Comparison of ENCODE assay signal across 26 mouse cellular contexts in genomic region chr6:18795847-18796246, GRCm38 (mm10). TPM values are rescaled to one million over a fixed set of nuclear protein-coding genes. Genes with fewer than 3 reads are reported as not detected.
DNase-seq lines count a peak whose midpoint lies in the region; ATAC-seq and TF ChIP-seq lines count a peak whose summit lies in the region.
"Had no signal": no experiment of that assay in that cellular context is flagged by ENCODE, and none has a peak within 500 bp of the region (broad histone marks: within the 10 kb centered on the region; RNA-seq: fewer than 3 reads in every experiment).

No protein-coding gene starts in this region.

- no peaks in the 10 kb centered on the region for H3K27me3 ChIP-seq in forebrain, embryonic 11.5 days (ENCODE audit: control insufficient read depth, insufficient read depth, low read length)
- H3K27me3 ChIP-seq in forebrain, embryonic 10.5 days (ENCODE audit: poor library complexity, severe bottlenecking): no peaks in the 10 kb centered on the region
- H3K27me3 ChIP-seq in neural tube, embryonic 12.5 days (replicated peaks): no peaks in the 10 kb centered on the region
- H3K27me3 ChIP-seq in neural tube, embryonic 15.5 days (replicated peaks): no peaks in the 10 kb centered on the region
- no peaks in the 10 kb centered on the region for H3K27me3 ChIP-seq in hindbrain, embryonic 13.5 days
- no peaks in the 10 kb centered on the region for H3K27me3 ChIP-seq in midbrain, embryonic 16.5 days (ENCODE audit: control insufficient read depth, insufficient read depth, low read depth, low read length)
- no peaks in the 10 kb centered on the region for H3K27me3 ChIP-seq in limb, embryonic 10.5 days (ENCODE audit: low read depth, poor library complexity, severe bottlenecking)
- H3K27me3 ChIP-seq in stomach, postnatal 0 days (ENCODE audit: control insufficient read depth, insufficient read depth, low read length): no peaks in the 10 kb centered on the region
- H3K27me3 ChIP-seq: CH12.LX; heart, embryonic 15.5 days; limb, embryonic 13.5 days; stomach, embryonic 15.5 days had no signal

- H3K36me3 ChIP-seq in forebrain, embryonic 11.5 days (ENCODE audit: control insufficient read depth, insufficient read depth, low read length): no peaks in the 10 kb centered on the region
- H3K36me3 ChIP-seq in forebrain, embryonic 10.5 days (replicated peaks): no peaks in the 10 kb centered on the region
- no peaks in the 10 kb centered on the region for H3K36me3 ChIP-seq in neural tube, embryonic 12.5 days
- no peaks in the 10 kb centered on the region for H3K36me3 ChIP-seq in neural tube, embryonic 15.5 days
- H3K36me3 ChIP-seq in hindbrain, embryonic 13.5 days: no peaks in the 10 kb centered on the region
- no peaks in the 10 kb centered on the region for H3K36me3 ChIP-seq in midbrain, embryonic 16.5 days (ENCODE audit: control insufficient read depth, insufficient read depth, low read length)
- no peaks in the 10 kb centered on the region for H3K36me3 ChIP-seq in limb, embryonic 10.5 days
- H3K36me3 ChIP-seq in stomach, postnatal 0 days (ENCODE audit: control insufficient read depth, insufficient read depth, low read length): no peaks in the 10 kb centered on the region
- H3K36me3 ChIP-seq: heart, embryonic 10.5 days; heart, embryonic 15.5 days; limb, embryonic 13.5 days; stomach, embryonic 15.5 days had no signal

- H3K9ac ChIP-seq in forebrain, embryonic 11.5 days (ENCODE audit: low read length): no peak overlapping the region
- no peak overlapping the region for H3K9ac ChIP-seq in neural tube, embryonic 12.5 days
- H3K9ac ChIP-seq in neural tube, embryonic 15.5 days (replicated peaks): no peak overlapping the region
- no peak overlapping the region for H3K9ac ChIP-seq in hindbrain, embryonic 13.5 days
- H3K9ac ChIP-seq in midbrain, embryonic 16.5 days (ENCODE audit: low read depth, low read length): no peak overlapping the region
- no peak overlapping the region for H3K9ac ChIP-seq in stomach, postnatal 0 days (ENCODE audit: low read length)
- H3K9ac ChIP-seq: heart, embryonic 15.5 days; limb, embryonic 13.5 days; stomach, embryonic 15.5 days had no signal

- no peak overlapping the region for H3K4me3 ChIP-seq in forebrain, embryonic 11.5 days (ENCODE audit: low read depth, low read length)
- H3K4me3 ChIP-seq in forebrain, embryonic 10.5 days: no peak overlapping the region
- H3K4me3 ChIP-seq in neural tube, embryonic 12.5 days: no peak overlapping the region
- no peak overlapping the region for H3K4me3 ChIP-seq in neural tube, embryonic 15.5 days (replicated peaks)
- H3K4me3 ChIP-seq in hindbrain, embryonic 13.5 days: no peak overlapping the region
- H3K4me3 ChIP-seq in midbrain, embryonic 16.5 days (ENCODE audit: low read depth, low read length): no peak overlapping the region
- no peak overlapping the region for H3K4me3 ChIP-seq in limb, embryonic 10.5 days
- H3K4me3 ChIP-seq in stomach, postnatal 0 days (ENCODE audit: low read depth, low read length): no peak overlapping the region
- H3K4me3 ChIP-seq: heart, embryonic 10.5 days; heart, embryonic 15.5 days; left cerebral cortex, adult 2 months; limb, embryonic 13.5 days; stomach, embryonic 15.5 days had no signal

- TF ChIP-seq CTCF in stomach, postnatal 0 days (IDR thresholded peaks at IDR 0.05; ENCODE audit: low read depth): no peak

- no peak overlapping the region for H3K27ac ChIP-seq in forebrain, embryonic 11.5 days (ENCODE audit: low read depth, low read length)
- no peak overlapping the region for H3K27ac ChIP-seq in forebrain, embryonic 10.5 days
- no peak overlapping the region for H3K27ac ChIP-seq in neural tube, embryonic 12.5 days
- no peak overlapping the region for H3K27ac ChIP-seq in neural tube, embryonic 15.5 days (replicated peaks)
- H3K27ac ChIP-seq in hindbrain, embryonic 13.5 days: no peak overlapping the region
- H3K27ac ChIP-seq in midbrain, embryonic 16.5 days (ENCODE audit: low read length): no peak overlapping the region
- H3K27ac ChIP-seq in limb, embryonic 10.5 days: no peak overlapping the region
- H3K27ac ChIP-seq in stomach, postnatal 0 days (replicated peaks): no peak overlapping the region
- H3K27ac ChIP-seq: heart, embryonic 10.5 days; heart, embryonic 15.5 days; left cerebral cortex, adult 2 months; limb, embryonic 13.5 days; stomach, embryonic 15.5 days had no signal

- no peak for TF ChIP-seq EP300 in stomach, postnatal 0 days (optimal IDR thresholded peaks at IDR 0.05)

- H3K9me3 ChIP-seq in forebrain, embryonic 11.5 days (ENCODE audit: control insufficient read depth, low read length): no peaks in the 10 kb centered on the region
- H3K9me3 ChIP-seq in forebrain, embryonic 10.5 days: no peaks in the 10 kb centered on the region
- H3K9me3 ChIP-seq in neural tube, embryonic 12.5 days: no peaks in the 10 kb centered on the region
- H3K9me3 ChIP-seq in neural tube, embryonic 15.5 days (replicated peaks): no peaks in the 10 kb centered on the region
- no peaks in the 10 kb centered on the region for H3K9me3 ChIP-seq in hindbrain, embryonic 13.5 days
- H3K9me3 ChIP-seq in midbrain, embryonic 16.5 days (replicated peaks; ENCODE audit: control insufficient read depth, low read length, poor library complexity, severe bottlenecking): no peaks in the 10 kb centered on the region
- no peaks in the 10 kb centered on the region for H3K9me3 ChIP-seq in limb, embryonic 10.5 days (replicated peaks)
- H3K9me3 ChIP-seq in stomach, postnatal 0 days (ENCODE audit: control insufficient read depth, low read length): no peaks in the 10 kb centered on the region
- H3K9me3 ChIP-seq: heart, embryonic 10.5 days; heart, embryonic 15.5 days; limb, embryonic 13.5 days; stomach, embryonic 15.5 days had no signal

- WGBS in forebrain, embryonic 11.5 days: 33% methylated on average over 1 of the region's 1 CpGs
- 70% methylated on average over 1 of the region's 1 CpGs for WGBS in forebrain, embryonic 10.5 days
- WGBS in neural tube, embryonic 12.5 days: 36% methylated on average over 1 of the region's 1 CpGs
- WGBS in neural tube, embryonic 15.5 days: 28% methylated on average over 1 of the region's 1 CpGs
- 14% methylated on average over 1 of the region's 1 CpGs for WGBS in hindbrain, embryonic 13.5 days
- WGBS in midbrain, embryonic 16.5 days: 4% methylated on average over 1 of the region's 1 CpGs
- WGBS in limb, embryonic 10.5 days: 63% methylated on average over 1 of the region's 1 CpGs
- WGBS in stomach, postnatal 0 days: 55% methylated on average over 1 of the region's 1 CpGs

- peak; percentile 50; the same call in 1 of the 2 replicates for ATAC-seq in forebrain, embryonic 11.5 days (replicated peaks; ENCODE audit: low FRiP score)
- peak; percentile 54; the same call in 1 of the 2 replicates for ATAC-seq in neural tube, embryonic 12.5 days (ENCODE audit: low FRiP score, low read depth)
- no peak for ATAC-seq in neural tube, embryonic 15.5 days (ENCODE audit: low FRiP score)
- ATAC-seq in hindbrain, embryonic 13.5 days (ENCODE audit: low FRiP score): peak; percentile 32; the same call in 1 of the 2 replicates
- peak; percentile 64 for ATAC-seq in midbrain, embryonic 16.5 days
- no peak for ATAC-seq in stomach, postnatal 0 days (ENCODE audit: low FRiP score, low TSS enrichment)
- ATAC-seq: activated CD4-positive, CD25-positive, alpha-beta regulatory T cell, adult 4 months; intestine, postnatal 0 days had no signal

- no peak for DNase-seq in forebrain, embryonic 11.5 days (ENCODE audit: low spot score)
- no peak for DNase-seq in forebrain, embryonic 10.5 days (ENCODE audit: extremely low spot score, low spot score)
- DNase-seq in limb, embryonic 10.5 days (ENCODE audit: low spot score): no peak
- no peak for DNase-seq in stomach, postnatal 0 days (ENCODE audit: low spot score)
- DNase-seq: adrenal gland, adult 2 months; adrenal gland, postnatal 36 days; cerebellum, adult 2 months; cerebellum, postnatal 14 days; gastrocnemius, postnatal 14 days; kidney, postnatal 14 days; lung, postnatal 36 days; right cerebral cortex, postnatal 25 days; thymus, postnatal 14 days had no signal

- H3K4me2 ChIP-seq in forebrain, embryonic 11.5 days (ENCODE audit: low read depth, low read length, severe bottlenecking): no peak overlapping the region
- H3K4me2 ChIP-seq in neural tube, embryonic 12.5 days (replicated peaks): no peak overlapping the region
- no peak overlapping the region for H3K4me2 ChIP-seq in neural tube, embryonic 15.5 days
- no peak overlapping the region for H3K4me2 ChIP-seq in hindbrain, embryonic 13.5 days
- H3K4me2 ChIP-seq in midbrain, embryonic 16.5 days (ENCODE audit: low read length): no peak overlapping the region
- no peak overlapping the region for H3K4me2 ChIP-seq in stomach, postnatal 0 days (replicated peaks; ENCODE audit: low read depth)
- H3K4me2 ChIP-seq: heart, embryonic 15.5 days; limb, embryonic 13.5 days; liver, embryonic 11.5 days; stomach, embryonic 15.5 days had no signal

- no peaks in the 10 kb centered on the region; the same call in 1 of the 2 replicates for H3K4me1 ChIP-seq in forebrain, embryonic 11.5 days (replicated peaks; ENCODE audit: control insufficient read depth, insufficient read depth, low read length)
- peaks cover 18% of the 10 kb centered on the region; the same call in 1 of the 2 replicates for H3K4me1 ChIP-seq in forebrain, embryonic 10.5 days
- no peaks in the 10 kb centered on the region for H3K4me1 ChIP-seq in neural tube, embryonic 12.5 days
- no peaks in the 10 kb centered on the region for H3K4me1 ChIP-seq in neural tube, embryonic 15.5 days
- H3K4me1 ChIP-seq in hindbrain, embryonic 13.5 days (replicated peaks): no peaks in the 10 kb centered on the region
- H3K4me1 ChIP-seq in midbrain, embryonic 16.5 days (ENCODE audit: control insufficient read depth, insufficient read depth, low read length): no peaks in the 10 kb centered on the region
- no peaks in the 10 kb centered on the region for H3K4me1 ChIP-seq in limb, embryonic 10.5 days
- no peaks in the 10 kb centered on the region for H3K4me1 ChIP-seq in stomach, postnatal 0 days (replicated peaks; ENCODE audit: control insufficient read depth, insufficient read depth)
- H3K4me1 ChIP-seq: heart, embryonic 10.5 days; heart, embryonic 15.5 days; limb, embryonic 13.5 days; stomach, embryonic 15.5 days had no signal

RNA-seq across cellular contexts. Expression of gene Lsm8, which starts 52.5 kb away (rescaled TPM):
- polyA plus RNA-seq in forebrain, embryonic 11.5 days (2014; fragmentation: Nextera tagmentation; extraction: Ambion mirVana): 208 and 221 TPM in 2 replicates
- 248 and 251 TPM in 2 replicates for polyA plus RNA-seq in forebrain, embryonic 10.5 days (2016; fragmentation: Nextera tagmentation; extraction: Ambion mirVana)
- polyA plus RNA-seq in neural tube, embryonic 12.5 days (2016; fragmentation: Nextera tagmentation; extraction: Ambion mirVana): 161 and 166 TPM in 2 replicates
- polyA plus RNA-seq in neural tube, embryonic 15.5 days (2015; fragmentation: Nextera tagmentation; extraction: Ambion mirVana): 97.1 and 103 TPM in 2 replicates
- 127 and 139 TPM in 2 replicates for polyA plus RNA-seq in hindbrain, embryonic 13.5 days (2015; fragmentation: Nextera tagmentation; extraction: Ambion mirVana)
- polyA plus RNA-seq in midbrain, embryonic 16.5 days (2015; fragmentation: Nextera tagmentation; extraction: Ambion mirVana): 94.1 and 97.6 TPM in 2 replicates
- 274 and 284 TPM in 2 replicates for polyA plus RNA-seq in limb, embryonic 10.5 days (2016; fragmentation: Nextera tagmentation; extraction: Ambion mirVana)
- 103 and 115 TPM in 2 replicates for polyA plus RNA-seq in stomach, postnatal 0 days (2015; fragmentation: Nextera tagmentation; extraction: Ambion mirVana)

Comparison
In these comparisons a context has a peak if more than half of its experiments do, and no peak if none do; other contexts are left out.
1. ATAC-seq: peak in forebrain, embryonic 11.5 days (single experiment), neural tube, embryonic 12.5 days (single experiment), hindbrain, embryonic 13.5 days (single experiment) and midbrain, embryonic 16.5 days (single experiment); none in neural tube, embryonic 15.5 days (single experiment) and stomach, postnatal 0 days (single experiment).